Mouse (Mus musculus): Measurements from ENCODE around the gene Mfng.

Mfng gene

DNA sequence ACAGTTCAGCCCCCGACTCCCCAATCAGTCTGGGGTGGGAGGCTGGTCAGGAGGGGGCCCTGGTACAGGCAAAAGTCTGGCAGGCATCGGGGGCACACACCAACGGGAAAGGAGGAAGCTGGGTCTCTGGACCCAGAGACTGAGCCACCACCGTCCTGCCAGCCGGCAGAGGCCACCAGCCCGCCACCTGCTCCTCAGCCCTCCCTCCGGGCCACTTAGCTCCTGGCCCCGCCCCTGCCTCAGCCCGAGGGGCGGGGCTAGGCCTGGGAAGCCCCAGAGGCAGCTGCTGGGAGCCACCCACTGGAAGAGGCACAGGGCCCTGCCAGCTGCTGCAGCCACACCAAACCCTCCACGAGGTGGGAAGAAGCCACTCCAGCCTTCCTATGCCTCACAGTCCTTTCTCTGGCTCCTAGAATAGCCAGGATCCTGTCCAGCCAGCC lies at the start of gene Mfng:
Gene Mfng, minus strand, starts transcription at position 186 of the 440 bp plus-strand sequence.
- no peak for ATAC-seq (ENCODE audit: insufficient number of reproducible peaks, low FRiP score, low TSS enrichment)

DNA sequence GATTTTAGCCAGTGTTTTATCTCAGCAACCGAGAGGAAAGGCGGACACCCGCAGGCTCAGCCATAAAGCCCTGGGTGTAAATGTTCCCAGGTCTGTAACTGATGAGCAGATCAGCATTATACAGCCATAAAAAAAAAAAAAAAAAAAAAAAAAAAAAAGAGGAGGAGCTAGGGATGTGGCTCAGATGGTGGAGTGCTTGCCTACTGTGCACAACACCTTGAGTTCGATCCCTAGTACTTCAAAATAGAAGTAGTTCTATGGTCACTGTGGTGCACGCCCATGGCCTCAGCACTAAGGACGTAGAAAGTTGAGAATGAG lies 42.8 kb upstream of the Mfng start:
- ATAC-seq (ENCODE audit: insufficient number of reproducible peaks, low FRiP score, low TSS enrichment), result no peak

DNA sequence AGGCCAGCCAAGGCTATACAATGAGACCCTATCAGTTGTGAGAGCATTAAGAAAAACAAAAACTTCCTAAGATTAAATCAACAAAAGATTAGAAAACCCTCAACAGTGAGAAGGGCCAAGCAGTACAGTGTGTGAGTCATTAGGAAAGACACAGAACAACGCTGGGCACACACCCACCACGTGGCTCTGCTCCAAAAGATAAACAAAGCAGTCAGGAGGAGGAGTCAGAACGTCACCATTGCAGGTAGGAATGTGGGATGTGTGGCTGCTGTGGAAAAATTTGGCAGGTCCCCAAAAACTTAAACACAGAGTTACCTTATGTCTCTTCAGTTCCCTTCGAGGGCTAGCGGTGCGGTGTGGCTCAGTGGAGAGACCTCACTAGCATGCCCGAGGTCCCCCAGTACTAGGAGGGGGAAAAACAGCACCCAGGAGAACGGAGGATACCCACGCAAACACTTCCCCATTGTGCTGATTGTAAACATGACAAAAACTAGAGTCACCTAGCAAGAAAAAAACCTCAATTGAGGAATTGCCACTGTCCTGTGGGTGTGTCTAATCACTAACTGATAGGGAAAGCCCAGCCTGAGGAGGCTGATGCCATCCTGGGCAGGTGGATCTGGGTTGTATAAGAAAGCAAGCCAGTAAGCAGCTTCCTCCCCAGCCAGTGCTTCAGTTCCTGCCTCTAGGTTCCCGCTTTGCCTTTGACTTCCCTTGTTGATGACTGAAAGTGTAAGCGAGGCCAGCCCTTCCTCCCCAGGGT lies 42.2 kb upstream of the Mfng start:
- ATAC-seq (ENCODE audit: insufficient number of reproducible peaks, low FRiP score, low TSS enrichment), result no peak; the same call in 1 of the 2 replicates

DNA sequence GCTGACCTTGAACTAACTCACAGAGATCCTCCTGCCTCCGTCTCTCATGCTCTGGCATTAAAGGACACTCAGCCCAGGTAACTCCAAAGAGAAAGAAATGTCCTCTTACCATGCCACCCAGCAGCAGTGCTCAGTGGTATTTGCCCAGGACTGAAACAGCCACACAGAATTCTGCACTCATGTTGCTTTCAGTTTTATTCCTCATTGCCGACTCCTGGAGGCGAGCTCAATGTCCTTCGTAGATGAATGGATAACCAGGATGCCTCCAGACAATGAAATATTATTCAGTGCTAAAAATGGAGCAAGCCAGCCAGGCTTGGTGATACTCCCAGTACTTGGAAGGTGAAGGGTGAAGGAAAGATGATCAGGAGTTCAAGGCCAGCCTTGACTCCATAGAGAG lies 40.3 kb upstream of the Mfng start:
- no peak for ATAC-seq (ENCODE audit: insufficient number of reproducible peaks, low FRiP score, low TSS enrichment)

DNA sequence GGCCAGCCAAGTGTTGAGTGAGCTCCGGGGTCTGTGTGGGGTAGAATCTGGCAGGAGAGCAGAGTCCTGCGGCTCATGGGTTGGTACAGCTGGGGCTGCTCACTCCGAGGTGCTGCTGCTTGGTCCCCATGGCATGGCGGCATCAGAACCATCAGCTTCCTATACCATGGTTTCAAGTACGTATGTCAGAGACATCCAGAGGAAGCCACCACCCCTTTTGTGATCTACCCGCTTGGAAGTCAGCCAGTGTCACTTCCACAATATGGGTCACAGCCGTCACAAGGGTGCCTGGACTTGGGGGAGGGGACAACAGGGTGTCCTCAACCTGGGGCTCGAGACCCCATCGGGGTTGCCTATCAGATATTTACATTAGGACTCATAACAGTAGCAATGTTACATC lies 36.9 kb upstream of the Mfng start:
- ATAC-seq (ENCODE audit: insufficient number of reproducible peaks, low FRiP score, low TSS enrichment), result no peak

DNA sequence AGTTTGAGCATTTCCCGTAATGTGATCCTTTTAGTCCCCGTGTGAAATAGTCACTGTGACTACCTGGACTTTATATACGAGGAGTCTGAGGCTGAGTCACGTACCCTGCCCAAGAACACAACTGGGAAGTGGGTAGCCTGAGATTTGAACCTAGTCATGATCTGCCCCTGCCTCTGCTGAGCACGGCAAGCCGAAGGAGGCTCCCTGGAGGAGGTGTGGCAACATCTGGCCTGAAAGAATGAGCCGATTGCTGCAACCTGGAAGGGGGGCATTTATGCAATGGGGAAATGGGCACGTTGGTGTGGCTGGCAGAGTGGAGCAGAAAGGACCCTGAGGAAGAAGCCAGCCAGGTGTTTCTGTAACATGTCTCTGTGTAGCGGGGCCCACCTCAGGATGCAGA lies 36.5 kb upstream of the Mfng start:
- ATAC-seq (ENCODE audit: insufficient number of reproducible peaks, low FRiP score, low TSS enrichment), result no peak

DNA sequence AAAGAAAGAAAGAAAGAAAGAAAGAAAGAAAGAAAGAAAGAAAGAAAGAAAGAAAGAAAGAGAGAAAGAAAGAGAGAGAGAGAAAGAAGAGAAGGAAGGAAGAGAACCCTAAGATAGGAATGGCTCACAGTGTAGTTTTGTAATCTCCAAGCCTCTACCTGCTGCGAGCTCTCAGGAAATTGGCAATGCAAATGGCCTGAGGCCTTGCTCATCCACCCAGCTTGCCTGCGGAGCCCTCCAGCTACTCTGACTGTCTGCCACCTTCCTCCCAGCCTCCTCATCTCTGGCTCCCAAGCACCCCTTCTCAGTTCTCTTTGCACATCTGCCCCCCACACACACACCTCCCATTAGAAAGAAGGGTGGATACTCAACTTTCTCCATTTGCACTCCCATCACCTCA lies 35.7 kb upstream of the Mfng start:
- no peak for ATAC-seq (ENCODE audit: insufficient number of reproducible peaks, low FRiP score, low TSS enrichment)

DNA sequence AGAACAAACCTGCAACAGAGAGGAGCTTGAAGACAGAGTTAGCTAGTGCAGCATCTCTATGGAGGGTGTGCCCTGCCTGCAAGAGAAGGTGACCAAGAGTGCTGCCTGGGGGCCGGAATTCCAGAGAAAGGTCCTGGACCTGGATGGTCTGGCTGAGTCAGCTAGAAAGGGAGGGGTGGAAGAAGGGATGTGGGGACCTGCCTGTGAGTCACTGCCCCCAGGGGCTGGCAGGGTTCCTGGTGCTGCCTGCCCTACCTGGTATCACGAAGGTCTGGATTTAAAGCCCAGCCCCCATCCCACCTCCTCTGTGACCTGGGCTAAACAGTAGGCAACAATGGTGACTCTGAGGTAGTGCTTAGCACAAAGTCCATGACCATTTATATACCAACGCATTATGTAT lies 33.9 kb upstream of the Mfng start:
- no peak for ATAC-seq (ENCODE audit: insufficient number of reproducible peaks, low FRiP score, low TSS enrichment)

DNA sequence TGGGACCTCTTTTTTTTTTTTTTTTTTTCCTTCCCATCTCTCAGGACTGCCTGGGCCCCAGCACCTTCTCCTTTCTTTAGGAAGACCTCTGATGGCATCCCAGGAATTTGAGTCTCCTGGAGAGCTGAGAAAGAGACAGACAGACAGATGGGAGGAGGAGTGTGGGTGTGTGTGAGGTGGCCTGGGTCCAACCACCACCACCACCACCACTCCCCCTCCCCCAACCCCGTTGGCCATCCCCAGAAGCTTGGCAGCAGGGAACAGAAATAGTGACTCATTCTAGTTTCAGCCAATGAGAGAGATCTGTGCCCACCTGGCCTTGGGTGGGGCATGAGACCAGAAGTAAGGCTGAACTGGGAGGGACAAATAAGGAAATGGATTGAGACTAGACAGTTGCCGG lies 33.3 kb upstream of the Mfng start:
- ATAC-seq (ENCODE audit: insufficient number of reproducible peaks, low FRiP score, low TSS enrichment), result no peak

DNA sequence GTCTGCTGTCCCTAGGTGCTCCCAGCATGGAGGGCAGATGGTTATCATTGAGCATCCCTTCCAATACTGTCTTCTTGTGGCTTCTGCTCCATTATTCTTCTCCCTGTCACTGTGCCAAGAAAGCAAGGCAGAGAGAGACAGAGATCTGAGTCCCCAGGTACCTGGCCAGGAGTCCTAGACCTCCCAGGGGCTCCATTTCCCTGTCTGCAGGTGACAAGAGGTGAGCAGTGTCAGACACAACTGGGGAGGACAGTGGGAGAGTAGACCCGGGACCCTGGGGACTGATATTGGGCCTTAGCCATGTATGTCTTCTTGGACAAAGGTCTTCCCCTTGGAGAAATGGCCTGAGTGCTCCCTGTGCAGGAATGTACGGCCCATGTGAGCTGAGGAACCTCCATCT lies 32.1 kb upstream of the Mfng start:
- ATAC-seq (ENCODE audit: insufficient number of reproducible peaks, low FRiP score, low TSS enrichment), result no peak

DNA sequence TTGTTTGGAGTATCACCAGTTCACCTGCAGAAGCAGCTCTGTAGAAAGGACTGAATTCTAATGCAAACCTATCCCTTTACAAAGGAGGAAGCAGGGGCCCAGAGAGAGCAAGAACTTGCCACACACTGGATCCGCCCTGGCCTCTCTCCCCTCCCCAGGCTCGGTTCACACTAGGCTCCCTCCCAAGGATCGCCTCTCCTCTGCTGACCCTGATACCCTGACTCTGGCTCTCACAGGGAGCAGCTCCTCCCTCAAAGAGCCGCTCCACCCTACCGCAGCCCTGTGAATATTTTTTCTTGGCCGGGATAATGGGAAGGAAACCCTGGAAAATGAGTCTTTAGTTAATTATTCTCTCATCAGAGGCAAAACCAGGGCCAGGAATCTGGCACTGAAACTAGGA lies 31.1 kb upstream of the Mfng start:
- no peak for ATAC-seq (ENCODE audit: insufficient number of reproducible peaks, low FRiP score, low TSS enrichment)

DNA sequence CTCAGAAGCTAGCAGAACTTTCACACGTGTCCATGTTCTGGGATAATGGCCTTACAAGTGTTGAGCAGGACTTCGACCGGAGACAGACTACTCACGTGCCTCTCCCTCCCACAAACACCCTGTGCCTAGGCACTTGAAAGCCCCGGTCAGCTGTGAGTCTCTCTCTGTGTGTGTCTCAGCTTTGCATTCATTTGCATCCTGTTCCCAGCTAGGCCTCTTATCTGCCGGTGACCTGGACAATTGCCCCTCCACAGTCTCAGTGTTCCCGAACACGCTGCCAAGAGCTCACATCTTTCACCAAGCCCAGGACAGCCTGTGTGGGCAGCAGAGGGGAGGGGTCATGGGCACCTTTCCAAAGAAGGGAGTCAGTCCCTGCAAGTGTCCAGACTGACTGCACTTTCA lies 30.2 kb upstream of the Mfng start:
- no peak for ATAC-seq (ENCODE audit: insufficient number of reproducible peaks, low FRiP score, low TSS enrichment)

DNA sequence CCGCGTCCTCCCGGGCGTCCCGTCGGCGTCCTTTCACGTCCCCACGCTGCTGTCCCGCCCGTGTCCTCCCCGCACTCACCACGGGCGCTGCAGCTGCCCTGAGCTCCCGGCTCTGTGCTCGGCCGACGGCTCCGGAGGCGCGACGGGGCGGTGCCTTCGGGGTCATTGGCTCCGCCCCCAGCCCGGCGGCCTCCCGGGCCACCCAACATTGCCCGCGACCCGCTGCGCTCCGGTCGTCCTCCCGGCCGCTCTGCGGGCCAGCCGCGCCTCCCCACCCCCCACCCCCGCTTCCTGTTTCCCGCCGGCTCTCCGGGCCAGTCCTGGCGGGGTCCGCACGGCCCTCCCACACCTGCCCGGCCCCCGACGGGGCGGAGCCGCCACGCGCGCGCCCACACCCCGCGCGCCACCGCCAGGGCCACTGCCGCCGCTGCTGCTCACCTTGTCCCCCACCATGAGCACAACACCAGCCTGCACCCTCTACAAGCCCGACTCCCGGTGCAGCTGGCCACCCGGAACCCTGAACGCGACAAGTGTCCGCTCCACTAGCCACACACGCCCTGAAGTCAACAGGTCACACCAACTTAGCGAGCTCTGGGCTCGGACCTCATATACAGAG lies 29.6 kb upstream of the Mfng start, which contains the start of gene Card10:
Gene Card10, minus strand, starts transcription at position 267 of the 616 bp plus-strand sequence.
- ATAC-seq (ENCODE audit: insufficient number of reproducible peaks, low FRiP score, low TSS enrichment), result no peak

DNA sequence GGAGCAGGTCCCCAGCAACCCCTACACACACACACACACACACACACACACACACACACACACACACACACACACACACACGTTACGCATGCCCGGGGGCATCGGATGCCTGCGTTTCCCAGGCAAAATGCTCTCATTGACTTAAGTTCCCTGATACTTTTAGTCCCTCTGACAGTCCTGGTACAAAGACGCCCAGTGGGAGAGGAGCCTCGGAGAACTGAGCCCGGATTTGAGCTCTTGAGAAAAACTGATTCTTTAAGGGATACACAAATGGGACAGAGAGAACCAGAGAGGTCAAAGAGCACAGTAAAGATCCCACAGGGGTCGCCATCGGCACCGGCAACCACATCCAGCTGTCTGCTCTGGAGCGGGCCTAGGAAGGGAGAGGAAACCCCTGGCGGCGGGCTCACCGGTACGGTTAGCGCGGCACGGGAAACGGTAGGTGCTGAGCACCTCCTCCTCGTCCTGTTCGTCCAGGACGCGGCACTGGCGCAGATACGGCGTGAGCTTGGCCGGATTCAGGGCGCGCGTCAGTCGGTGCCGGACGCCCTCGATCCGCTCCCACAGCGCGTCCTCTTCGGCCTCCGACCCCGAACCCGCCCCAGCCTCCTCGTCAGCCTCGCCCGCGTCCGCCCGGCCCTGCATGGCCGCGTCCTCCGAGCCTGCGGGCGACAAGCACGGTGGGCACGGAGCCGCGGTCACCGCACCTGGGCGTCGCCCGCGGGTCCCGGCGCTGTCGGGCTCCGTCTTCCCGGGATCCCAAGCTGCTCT lies 28.9 kb upstream of the Mfng start:
- ATAC-seq (ENCODE audit: insufficient number of reproducible peaks, low FRiP score, low TSS enrichment), result no peak

DNA sequence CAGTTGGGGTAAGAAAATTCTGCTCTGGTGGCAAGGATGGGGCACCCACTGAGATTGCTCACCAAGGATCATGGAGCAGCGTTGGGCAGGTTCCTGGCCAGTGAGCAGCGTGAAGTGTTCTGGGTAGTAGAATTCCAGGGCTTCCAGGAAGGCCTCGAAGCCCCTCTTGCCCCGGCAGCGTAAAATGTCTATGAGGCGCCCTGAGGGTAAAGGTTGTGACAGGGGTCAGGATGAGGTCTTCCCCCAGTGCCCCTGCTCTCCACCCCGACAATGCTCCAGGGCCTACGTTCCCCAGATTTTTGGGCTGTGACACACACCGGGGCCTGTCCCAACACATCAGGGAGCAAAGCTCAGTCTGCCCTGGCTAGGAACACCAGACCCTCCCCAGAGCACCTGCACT lies 28.3 kb upstream of the Mfng start:
- ATAC-seq (ENCODE audit: insufficient number of reproducible peaks, low FRiP score, low TSS enrichment), result no peak

DNA sequence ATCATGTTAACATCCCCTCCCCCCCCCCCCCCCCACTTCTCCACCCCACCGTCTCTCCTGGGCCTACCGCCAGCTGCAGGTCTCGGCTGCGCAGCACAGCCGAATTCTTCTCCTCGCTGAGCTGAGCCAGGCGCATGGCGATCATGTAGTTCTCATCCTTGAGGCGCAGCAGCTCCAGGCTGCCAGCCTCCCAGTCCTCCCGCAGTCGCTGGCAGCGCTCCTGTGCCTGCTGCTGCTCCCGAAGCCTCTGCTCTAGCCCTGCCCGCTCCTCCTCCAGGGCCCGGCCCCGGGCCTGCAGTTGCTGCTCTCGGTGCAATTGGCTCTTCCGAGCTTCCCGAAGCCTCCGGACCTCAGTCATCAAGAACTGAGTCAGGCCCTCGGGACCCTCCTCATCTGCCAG lies 25.8 kb upstream of the Mfng start:
- ATAC-seq (ENCODE audit: insufficient number of reproducible peaks, low FRiP score, low TSS enrichment), result no peak

DNA sequence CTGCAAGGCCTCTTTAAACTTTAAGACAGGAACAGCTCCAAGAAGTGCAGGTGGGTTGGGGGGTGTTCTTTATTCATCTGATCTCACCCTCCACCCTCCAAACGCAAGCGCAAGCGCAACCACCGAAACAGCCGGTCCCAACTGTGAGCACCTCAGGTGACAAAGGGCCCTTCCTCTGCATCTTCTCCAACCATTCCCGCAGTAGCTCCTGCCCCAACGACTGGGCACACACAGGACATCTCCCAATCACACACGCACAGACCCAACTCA lies 23.7 kb upstream of the Mfng start:
- no peak for ATAC-seq (ENCODE audit: insufficient number of reproducible peaks, low FRiP score, low TSS enrichment)

DNA sequence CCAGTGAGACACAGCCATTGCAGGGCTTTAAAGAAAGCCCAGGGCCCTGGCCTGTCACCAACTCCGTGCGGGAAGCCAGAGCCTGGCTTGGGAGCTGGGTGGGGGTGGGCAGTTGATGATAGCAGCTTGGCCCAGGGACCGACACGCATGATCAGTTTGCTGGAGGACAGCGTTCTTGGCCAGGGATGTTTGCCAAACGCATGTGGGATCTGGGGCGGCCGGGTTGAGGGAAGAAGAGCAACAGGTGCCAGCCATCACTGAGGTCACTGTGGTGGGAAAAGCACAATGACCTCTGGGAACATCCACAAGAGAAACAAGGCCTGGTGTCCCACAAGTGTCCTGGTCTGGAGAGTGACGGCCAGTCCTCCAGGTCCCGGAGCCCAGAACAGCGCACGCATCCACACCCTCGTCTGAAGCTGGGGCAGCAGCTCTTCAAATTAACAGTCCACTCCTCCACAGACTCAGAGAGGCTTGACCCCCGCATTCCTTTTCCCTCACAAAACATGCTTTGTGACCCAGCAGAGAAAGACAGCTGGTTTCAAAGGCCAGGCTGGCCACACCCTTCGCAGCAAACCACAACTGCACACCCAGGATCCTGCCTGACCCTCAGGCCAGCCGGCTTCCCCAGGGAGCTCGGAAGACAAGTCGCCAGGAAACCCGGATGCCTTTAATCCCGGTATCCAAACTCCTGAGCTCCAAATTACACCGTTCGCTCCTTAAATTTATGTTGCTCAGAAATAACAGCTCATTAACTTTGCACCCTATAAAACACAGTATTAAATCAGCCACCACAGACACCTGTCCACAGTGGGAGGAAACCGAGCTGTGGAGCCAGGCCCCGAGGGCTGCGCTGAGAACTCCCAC lies 23.2 kb upstream of the Mfng start:
- ATAC-seq (ENCODE audit: insufficient number of reproducible peaks, low FRiP score, low TSS enrichment), result no peak

DNA sequence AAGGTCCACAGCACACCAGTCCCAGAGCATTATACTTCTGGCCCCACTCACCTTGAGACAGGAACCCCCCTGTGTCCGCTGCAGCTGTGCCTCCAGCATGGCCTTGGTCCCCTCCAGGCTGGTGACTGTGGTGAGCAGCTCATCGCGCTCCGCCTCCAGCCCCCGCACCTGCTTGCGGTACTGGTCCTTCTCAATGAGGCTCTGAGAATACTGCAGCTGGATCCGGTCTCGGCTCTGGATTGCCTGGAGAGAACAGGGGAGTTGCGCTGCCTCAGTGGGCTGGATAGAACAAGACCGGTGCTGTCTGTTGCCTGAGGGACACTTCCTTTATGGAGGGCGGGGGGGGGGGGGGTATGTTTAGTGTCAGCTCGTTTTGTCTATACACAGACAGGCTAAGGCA lies 17.7 kb upstream of the Mfng start:
- no peak for ATAC-seq (ENCODE audit: insufficient number of reproducible peaks, low FRiP score, low TSS enrichment)

DNA sequence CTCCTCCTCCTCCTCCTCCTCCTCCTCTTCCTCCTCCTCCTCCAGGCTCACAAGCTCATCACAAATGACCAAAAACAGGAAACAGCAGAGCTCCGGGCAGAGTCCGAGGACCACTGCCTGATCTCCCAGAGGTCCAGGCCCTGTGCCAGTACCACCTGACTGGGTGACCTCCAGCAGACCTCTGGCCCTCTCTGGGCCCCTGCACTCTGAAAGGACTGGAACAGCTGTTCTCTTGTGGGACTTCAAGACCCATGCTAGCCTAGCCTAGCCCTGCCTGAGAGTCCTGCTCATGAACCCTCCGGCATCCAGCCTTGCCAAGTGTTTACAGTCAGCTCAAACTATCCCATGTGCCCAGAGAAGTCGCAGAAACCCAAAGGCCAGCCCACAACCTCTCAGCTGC lies 17.2 kb upstream of the Mfng start:
- ATAC-seq (ENCODE audit: insufficient number of reproducible peaks, low FRiP score, low TSS enrichment), result no peak

DNA sequence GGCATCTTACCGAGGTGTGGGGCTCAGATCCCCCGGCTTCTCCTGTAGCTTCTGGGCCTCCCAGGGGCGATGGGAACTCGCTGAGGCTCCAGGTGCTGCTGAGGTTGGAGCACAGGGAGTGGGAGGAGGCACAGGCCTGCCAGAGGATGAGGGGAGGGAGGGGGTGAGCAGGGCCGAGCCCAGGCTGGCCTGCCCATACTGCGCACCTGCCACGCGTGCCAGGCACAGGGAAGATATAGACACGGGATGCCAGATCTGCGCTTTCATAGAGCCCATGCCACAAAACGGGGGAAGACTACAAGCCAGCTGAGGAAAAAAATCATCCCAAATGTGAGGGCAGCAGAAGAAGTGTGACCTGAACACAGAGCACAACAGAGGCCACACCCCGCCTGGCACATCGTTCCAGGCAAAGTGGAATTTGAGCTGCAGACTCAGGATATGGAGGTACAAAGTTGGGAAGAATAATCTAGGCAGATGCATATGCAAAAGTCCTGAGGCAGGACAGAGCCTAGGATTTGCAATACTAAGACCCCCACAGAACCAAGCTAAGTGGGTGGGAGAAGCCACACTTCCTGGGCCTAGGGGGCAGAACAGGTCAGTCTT lies 16.5 kb upstream of the Mfng start:
- ATAC-seq (ENCODE audit: insufficient number of reproducible peaks, low FRiP score, low TSS enrichment), result no peak
